Mouse (Mus musculus) MEL (cell line): ENCODE measurements around the gene Hpn.

Experiments used
- CTCF ChIP-seq, 3 experiments: IDR thresholded peaks in 2 of 3; conservative IDR thresholded peaks in 1 of 3; 2 replicates each; pipeline ENCODE4 v1.5.1; 2011 to 2012; ENCODE audit warnings: low read length in 3 of 3, low read depth in 2 of 3, mild to moderate bottlenecking in 2 of 3, improper control_type of control experiment in 1 of 3, inconsistent platforms in 1 of 3, mixed read lengths in 1 of 3, moderate library complexity in 1 of 3; ENCODE audit not compliant: control insufficient read depth in 1 of 3, insufficient read depth in 1 of 3, poor library complexity in 1 of 3, severe bottlenecking in 1 of 3
- EP300 ChIP-seq, 2 experiments: IDR thresholded peaks; 2 replicates each; pipeline ENCODE4 v1.6.1; 2011; ENCODE audit warnings: improper control_type of control experiment in 2 of 2, low read length in 2 of 2, low read depth in 1 of 2, mild to moderate bottlenecking in 1 of 2
- HCFC1 ChIP-seq: IDR thresholded peaks from 2 replicates; pipeline ENCODE4 v1.6.1; 2012; ENCODE audit warnings: low read depth, mild to moderate bottlenecking, inconsistent platforms, low read length, improper control_type of control experiment, moderate library complexity
- MXI1 ChIP-seq: IDR thresholded peaks from 2 replicates; pipeline ENCODE4 v1.6.1; 2011; ENCODE audit warnings: mild to moderate bottlenecking, low read depth, low read length, improper control_type of control experiment
- POLR2A ChIP-seq, 2 experiments: IDR thresholded peaks; 2 replicates each; pipeline ENCODE4 v1.6.1; 2011 to 2012; ENCODE audit warnings: low read length in 2 of 2, mild to moderate bottlenecking in 2 of 2, control low read depth in 1 of 2, improper control_type of control experiment in 1 of 2, low read depth in 1 of 2, moderate library complexity in 1 of 2; ENCODE audit not compliant: control insufficient read depth in 1 of 2, insufficient read depth in 1 of 2, poor library complexity in 1 of 2
- RCOR1 ChIP-seq: IDR thresholded peaks from 2 replicates; pipeline ENCODE4 v1.6.1; 2012; ENCODE audit warnings: low read depth, mild to moderate bottlenecking, inconsistent platforms, low read length, improper control_type of control experiment
- USF2 ChIP-seq, 2 experiments: IDR thresholded peaks; 2 replicates each; pipeline ENCODE4 v1.6.1; 2011 to 2012; ENCODE audit warnings: improper control_type of control experiment in 2 of 2, low read length in 2 of 2, borderline replicate concordance in 1 of 2, inconsistent platforms in 1 of 2, low read depth in 1 of 2, mild to moderate bottlenecking in 1 of 2; ENCODE audit not compliant: insufficient read depth in 1 of 2
- ZNF384 ChIP-seq: IDR thresholded peaks from 2 replicates; pipeline ENCODE4 v1.6.1; 2012; ENCODE audit warnings: low read depth, mild to moderate bottlenecking, inconsistent platforms, low read length, improper control_type of control experiment

- TF ChIP-seq CTCF (IDR thresholded peaks at IDR 0.05 in 2 of 3, conservative IDR thresholded peaks at IDR 0.05 in 1 of 3; ENCODE audit: control insufficient read depth in 1 of 3, insufficient read depth in 1 of 3, low read depth in 2 of 3, low read length in 3 of 3, poor library complexity in 1 of 3, severe bottlenecking in 1 of 3) (no peak), EP300 (IDR thresholded peaks at IDR 0.05; ENCODE audit: low read depth in 1 of 2, low read length in 2 of 2) (no peak), POLR2A (IDR thresholded peaks at IDR 0.05; ENCODE audit: control insufficient read depth in 1 of 2, insufficient read depth in 1 of 2, low read depth in 1 of 2, low read length in 2 of 2, poor library complexity in 1 of 2) (no peak), RCOR1 (no peak), USF2 (IDR thresholded peaks at IDR 0.05; ENCODE audit: borderline replicate concordance in 1 of 2, insufficient read depth in 1 of 2, low read depth in 1 of 2, low read length in 2 of 2) (no peak), MXI1 (no peak), ZNF384 (no peak), HCFC1 (no peak)
Observed at GRCm38 (mm10) chr7:31049135-31049845, 65.8 kb downstream of the Hpn start.
